Mouse (Mus musculus) liver, embryonic 14.5 days (tissue): ENCODE measurements around the gene Sgms1.

Source experiments
- CTCF ChIP-seq: IDR thresholded peaks from 2 replicates; pipeline ENCODE4 v1.5.1; 2016; ENCODE audit warnings: antibody characterized with exemption, low read depth, control low read depth
- EP300 ChIP-seq: IDR thresholded peaks from 2 replicates; pipeline ENCODE4 v1.6.1; 2016; ENCODE audit warnings: antibody characterized with exemption, low read depth

- TF ChIP-seq CTCF = no peak
- no peak for TF ChIP-seq EP300
Measured at GRCm38 (mm10) chr19:32104217-32104616, 285.3 kb downstream of the Sgms1 start.
